Mouse (Mus musculus) heart, embryonic 12.5 days (tissue): Measurements from ENCODE around the gene Ly6g6c. TPM values are rescaled to one million over a fixed set of nuclear protein-coding genes. Genes with fewer than 3 reads are reported as not detected.

Experiments used
- ATAC-seq: fragments of 200-750 bp; cut with Nextera tagmentation; 2 replicates; pipeline ENCODE4 v1.8.0; 2017; ENCODE audit warnings: moderate TSS enrichment, moderate library complexity; ENCODE audit not compliant: insufficient number of reproducible peaks, low FRiP score
- H3K27ac ChIP-seq: fragments of 300-500 bp; sonication (generic); 2 replicates; pipeline ENCODE4 v1.5.1; 2016; ENCODE audit warnings: mild to moderate bottlenecking, moderate library complexity; ENCODE audit not compliant: poor library complexity, severe bottlenecking
- H3K27me3 ChIP-seq: fragments of 300-500 bp; sonication (generic); replicated peaks from 2 replicates; pipeline ENCODE4 v1.6.1; 2016; ENCODE audit warnings: mild to moderate bottlenecking, moderate library complexity
- H3K36me3 ChIP-seq: fragments of 300-500 bp; sonication (generic); 2 replicates; pipeline ENCODE4 v1.6.1; 2016; ENCODE audit warnings: mild to moderate bottlenecking, moderate library complexity
- H3K4me1 ChIP-seq: fragments of 300-500 bp; sonication (generic); replicated peaks from 2 replicates; pipeline ENCODE4 v1.6.1; 2016; ENCODE audit warnings: mild to moderate bottlenecking
- H3K4me2 ChIP-seq: fragments of 300-500 bp; sonication (generic); 2 replicates; pipeline ENCODE4 v1.6.1; 2016; ENCODE audit warnings: mild to moderate bottlenecking, moderate library complexity
- H3K4me3 ChIP-seq: fragments of 300-500 bp; sonication (generic); 2 replicates; pipeline ENCODE4 v1.5.1; 2016; ENCODE audit warnings: mild to moderate bottlenecking
- H3K9ac ChIP-seq: fragments of 300-500 bp; sonication (generic); 2 replicates; pipeline ENCODE4 v1.6.1; 2016; ENCODE audit warnings: mild to moderate bottlenecking, moderate library complexity
- H3K9me3 ChIP-seq: fragments of 300-500 bp; sonication (generic); replicated peaks from 2 replicates; pipeline ENCODE4 v1.6.1; 2016; ENCODE audit warnings: mild to moderate bottlenecking, moderate library complexity
- WGBS: fragments of 180-500 bp; shearing (Covaris S2); methylation state at CpG from one replicate; pipeline ENCODE4 v1.1.7; 2016; 5-methylcytosine and 5-hydroxymethylcytosine counted together
- polyA plus RNA-seq: library from polyadenylated mRNA; unstranded; fragments of >200 nt; fragmentation: Nextera tagmentation; extraction: Ambion mirVana; gene quantifications from 2 replicates; pipeline ENCODE4 v1.2.1, GENCODE M21; 2016

The Ly6g6c gene
- polyA plus RNA-seq, 1 experiment from 2014 or later = 0.27 TPM

DNA sequence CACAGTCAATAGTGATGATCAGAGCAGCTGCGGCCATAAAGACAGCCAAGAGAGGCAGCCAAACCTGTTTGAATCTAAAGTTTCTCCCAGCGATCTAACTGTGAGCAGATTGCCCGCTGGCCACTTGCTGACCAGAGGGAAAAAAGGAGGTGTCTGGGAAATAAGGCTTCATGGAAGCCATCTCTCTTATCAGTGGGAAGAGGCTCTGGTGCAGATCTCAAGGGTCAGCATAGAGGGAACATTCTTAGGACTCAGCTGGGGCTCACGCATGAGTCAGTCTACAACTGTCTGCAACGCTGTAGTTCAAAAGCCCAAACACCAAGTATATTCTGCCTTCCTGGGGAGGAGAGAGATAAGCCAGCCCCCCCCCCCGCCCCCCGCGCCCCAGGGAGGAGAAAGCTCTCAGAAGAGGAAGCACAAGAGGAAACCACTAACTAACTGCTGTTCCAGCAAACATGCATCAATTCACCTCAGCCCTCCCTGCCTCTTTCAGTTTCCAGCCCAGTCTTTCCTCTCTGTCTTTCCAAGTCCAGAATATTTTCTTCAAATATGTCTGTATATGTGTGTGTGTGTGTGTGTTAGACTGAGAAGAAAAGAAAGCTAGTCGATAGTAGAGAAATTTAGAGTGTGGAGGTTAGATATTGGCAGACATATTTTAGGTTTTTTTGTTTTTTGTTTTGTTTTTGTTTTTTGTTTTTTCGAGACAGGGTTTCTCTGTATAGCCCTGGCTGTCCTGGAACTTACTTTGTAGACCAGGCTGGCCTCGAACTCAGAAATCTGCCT is 16.8 kb upstream of the Ly6g6c start:
- H3K27me3 ChIP-seq = no peaks in the 10 kb centered on the region

DNA sequence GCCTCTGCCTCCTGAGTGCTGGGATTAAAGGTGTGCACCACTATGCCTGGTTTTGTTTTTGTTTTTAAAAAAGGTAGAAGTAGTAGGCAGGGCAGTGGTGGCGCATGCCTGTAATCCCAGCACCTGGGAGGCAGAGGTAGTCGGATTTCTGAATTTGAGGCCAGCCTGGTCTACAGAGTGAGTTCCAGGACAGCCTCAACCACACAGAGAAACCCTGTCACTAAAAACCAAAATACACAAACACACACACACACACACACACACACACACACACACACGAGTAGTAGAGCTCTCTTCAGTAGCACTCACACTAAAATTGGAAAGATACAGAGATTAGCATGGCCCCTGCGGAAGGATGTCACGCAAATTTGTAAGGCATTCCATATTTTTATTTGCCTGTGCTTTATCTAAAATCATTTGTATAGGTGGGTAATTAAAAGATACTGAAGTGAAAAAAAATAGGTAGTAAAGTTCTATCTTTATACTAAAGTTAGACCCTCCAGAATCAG is 16.2 kb upstream of the Ly6g6c start:
- Histone ChIP-seq H3K9ac (peak overlapping the region; percentile 94; the same call in 1 of the 2 replicates), H3K36me3 (peaks cover 18% of the 10 kb centered on the region), H3K4me2 (peak overlapping the region; percentile 88), H3K27ac (peak overlapping the region; percentile 99), H3K9me3 (no peaks in the 10 kb centered on the region; the same call in 1 of the 2 replicates), H3K4me3 (peak overlapping the region; percentile 75; the same call in 1 of the 2 replicates), H3K27me3 (no peaks in the 10 kb centered on the region), H3K4me1 (peaks cover 62% of the 10 kb centered on the region)
- ATAC-seq = no peak
- 61% methylated on average over 5 of the region's 5 CpGs for WGBS

More for the DNA sequence above, 16.8 kb upstream of the Ly6g6c start:
- Histone ChIP-seq H3K9me3 (no peaks in the 10 kb centered on the region), H3K9ac (peak overlapping the region; percentile 49; the same call in 1 of the 2 replicates), H3K27ac (peak overlapping the region; percentile 99), H3K4me3 (0 out of 2 replicates have a peak overlapping the region, but pooled peaks have one; percentile 17), H3K4me1 (peaks cover 62% of the 10 kb centered on the region), H3K36me3 (peaks cover 12% of the 10 kb centered on the region), H3K4me2 (peak overlapping the region; percentile 88)
- WGBS = 20% methylated on average over 11 of the region's 11 CpGs
- ATAC-seq = no peak

DNA sequence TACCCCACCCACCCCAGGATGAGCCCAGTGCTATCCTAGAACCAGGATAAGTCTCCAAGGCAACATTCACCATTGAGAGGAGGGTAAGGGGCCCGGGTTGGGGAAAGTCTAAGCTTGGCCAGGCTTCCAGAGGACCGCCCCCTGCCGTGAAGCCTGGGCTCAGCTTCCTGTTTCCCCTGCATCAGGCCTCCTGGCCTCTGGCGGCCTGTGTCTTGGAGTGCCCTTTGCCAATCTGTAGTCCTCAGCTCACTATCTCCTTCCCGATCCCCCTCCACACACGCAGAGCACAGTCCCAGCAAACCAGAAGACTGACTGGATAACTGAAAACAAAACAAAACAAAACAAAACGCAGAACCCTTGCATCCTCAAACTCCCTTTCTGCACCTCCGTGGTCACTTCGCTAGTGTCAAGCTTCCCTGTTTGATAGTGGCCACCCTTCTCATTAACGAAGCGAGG is 15.6 kb upstream of the Ly6g6c start, which contains the start of gene Clic1:
Gene Clic1 (plus strand): TSS at position 406 of the 456 bp plus-strand sequence.
- H3K9ac ChIP-seq = peak within 1 kb of the TSS; percentile 94
- H3K27ac ChIP-seq = peak within 1 kb of the TSS; percentile 99
- H3K9me3 ChIP-seq = no peaks in the 10 kb centered on the region; the same call in 1 of the 2 replicates
- peak within 1 kb of the TSS; percentile 75 for H3K4me3 ChIP-seq
- ATAC-seq = peak; percentile 37
- under 1% methylated on average over 11 of the region's 11 CpGs for WGBS
- H3K4me1 ChIP-seq = peaks cover 57% of the 10 kb centered on the region
- no peaks in the 10 kb centered on the region for H3K27me3 ChIP-seq
- H3K4me2 ChIP-seq = peak within 1 kb of the TSS; percentile 88
- H3K36me3 ChIP-seq = peaks cover 24% of the 10 kb centered on the region

DNA sequence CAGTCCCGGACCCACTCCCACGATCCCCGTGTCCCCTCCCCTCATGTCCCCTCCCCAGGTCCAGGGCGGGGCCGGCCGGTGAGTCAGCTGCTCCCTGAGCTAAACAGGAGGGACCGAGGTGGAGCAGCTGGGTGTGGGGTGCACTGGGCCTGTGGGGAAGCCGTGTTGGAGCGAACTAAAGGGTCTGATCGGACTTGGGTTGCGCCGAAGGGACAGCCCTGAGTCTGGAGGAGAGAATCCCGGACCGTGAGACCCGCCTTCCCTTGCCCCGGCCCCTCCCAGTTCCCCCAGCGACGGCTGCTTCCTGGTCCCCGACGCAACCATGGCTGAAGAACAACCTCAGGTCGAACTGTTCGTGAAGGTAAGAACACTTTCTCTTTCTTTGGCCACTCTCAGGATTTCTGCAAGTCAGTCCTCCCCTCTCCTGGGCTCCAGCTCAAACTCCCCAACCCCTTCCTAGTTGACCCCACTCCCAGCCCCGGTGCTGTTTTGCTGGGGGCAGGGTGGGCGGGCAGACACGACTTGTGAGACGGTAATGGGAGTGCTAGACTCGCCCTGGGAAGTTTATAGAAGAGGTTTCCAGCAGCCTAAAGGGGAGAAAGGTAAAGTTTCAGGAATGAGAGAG is 14.9 kb upstream of the Ly6g6c start:
- Histone ChIP-seq H3K4me2 (peak overlapping the region; percentile 88), H3K27ac (peak overlapping the region; percentile 99), H3K27me3 (no peaks in the 10 kb centered on the region), H3K4me3 (peak overlapping the region; percentile 75), H3K4me1 (peaks cover 54% of the 10 kb centered on the region), H3K9me3 (no peaks in the 10 kb centered on the region; the same call in 1 of the 2 replicates), H3K9ac (peak overlapping the region; percentile 94), H3K36me3 (peaks cover 30% of the 10 kb centered on the region)
- 1% methylated on average over 27 of the region's 27 CpGs for WGBS
- ATAC-seq = peak; percentile 60

DNA sequence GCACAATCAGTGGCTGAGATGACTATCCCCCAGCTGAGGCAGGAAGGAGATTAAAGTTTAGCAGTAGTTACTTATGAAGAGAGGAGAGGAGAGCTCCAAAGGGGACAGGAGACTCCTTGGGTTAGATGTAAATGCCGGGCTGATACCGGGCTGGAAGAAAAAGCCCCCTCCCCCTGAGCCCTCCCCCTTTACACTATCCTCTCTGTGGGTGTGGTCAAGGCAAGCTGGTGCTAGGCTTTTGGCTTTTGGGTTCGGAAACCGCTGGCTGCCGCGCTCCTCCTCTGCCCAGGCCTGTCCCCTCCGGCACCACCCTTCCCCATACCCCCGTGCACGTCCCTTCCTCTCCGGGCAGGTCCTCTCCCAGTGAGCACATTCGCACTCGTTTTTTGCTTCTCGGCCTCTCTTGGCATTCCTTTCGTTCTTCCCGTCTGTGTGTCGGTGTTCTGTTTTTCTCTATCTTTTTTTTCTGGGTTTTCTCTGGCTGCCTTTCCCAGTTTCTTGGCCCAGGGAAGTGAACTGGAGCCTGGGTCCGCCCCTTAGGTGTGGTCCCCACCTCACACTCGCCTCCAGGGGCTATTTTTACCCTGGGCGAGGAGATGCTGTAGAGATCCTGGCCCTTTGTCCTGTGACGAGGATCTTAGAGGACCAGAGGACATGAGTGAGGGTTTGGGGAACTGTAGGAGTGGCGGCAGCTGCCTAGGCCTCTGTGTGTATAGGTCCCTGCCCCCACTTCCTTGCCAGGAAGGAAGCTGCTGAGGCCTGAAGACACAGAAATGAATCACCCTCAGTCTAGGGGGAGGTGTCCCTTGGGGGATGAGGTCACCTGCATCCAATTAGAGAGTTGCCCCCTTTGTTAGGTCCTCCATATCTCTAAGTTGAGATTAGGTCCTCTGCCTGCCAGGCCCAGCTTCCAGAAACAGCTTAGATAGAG is 13.8 kb upstream of the Ly6g6c start:
- Histone ChIP-seq H3K36me3 (peaks cover 41% of the 10 kb centered on the region), H3K9me3 (no peaks in the 10 kb centered on the region; the same call in 1 of the 2 replicates), H3K27ac (peak overlapping the region; percentile 99), H3K4me3 (peak overlapping the region; percentile 75), H3K4me2 (peak overlapping the region; percentile 88), H3K4me1 (peaks cover 45% of the 10 kb centered on the region), H3K9ac (peak overlapping the region; percentile 94), H3K27me3 (no peaks in the 10 kb centered on the region)
- ATAC-seq = peak; percentile 80
- WGBS = under 1% methylated on average over 21 of the region's 21 CpGs

DNA sequence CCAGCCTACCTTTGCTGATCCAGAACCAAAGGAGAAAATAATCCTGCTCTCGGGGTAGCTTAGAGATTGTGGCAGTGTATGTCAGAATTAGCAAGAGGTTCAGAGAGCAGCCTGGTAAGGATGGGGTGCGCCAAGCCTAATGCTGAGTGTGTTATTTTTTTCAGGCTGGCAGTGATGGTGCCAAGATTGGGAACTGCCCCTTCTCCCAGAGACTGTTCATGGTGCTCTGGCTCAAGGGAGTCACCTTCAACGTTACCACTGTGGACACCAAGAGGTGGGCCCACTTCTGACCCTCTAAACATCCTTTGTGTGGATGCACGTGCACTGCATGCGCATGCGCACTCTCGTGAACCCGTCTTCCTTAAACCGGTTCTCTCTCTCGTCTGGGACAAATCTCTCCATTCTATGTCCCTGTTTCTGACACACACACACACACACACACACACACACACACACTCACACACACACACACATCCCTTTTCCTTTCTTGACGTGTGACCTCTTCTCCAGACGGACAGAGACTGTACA is 12.9 kb upstream of the Ly6g6c start:
- peak overlapping the region; percentile 88 for H3K4me2 ChIP-seq
- peak overlapping the region; percentile 99 for H3K27ac ChIP-seq
- no peak for ATAC-seq
- H3K9me3 ChIP-seq = no peaks in the 10 kb centered on the region; the same call in 1 of the 2 replicates
- peak overlapping the region; percentile 75 for H3K4me3 ChIP-seq
- 68% methylated on average over 12 of the region's 12 CpGs for WGBS
- peaks cover 41% of the 10 kb centered on the region for H3K4me1 ChIP-seq
- peaks cover 48% of the 10 kb centered on the region for H3K36me3 ChIP-seq
- no peaks in the 10 kb centered on the region for H3K27me3 ChIP-seq
- peak overlapping the region; percentile 94 for H3K9ac ChIP-seq

DNA sequence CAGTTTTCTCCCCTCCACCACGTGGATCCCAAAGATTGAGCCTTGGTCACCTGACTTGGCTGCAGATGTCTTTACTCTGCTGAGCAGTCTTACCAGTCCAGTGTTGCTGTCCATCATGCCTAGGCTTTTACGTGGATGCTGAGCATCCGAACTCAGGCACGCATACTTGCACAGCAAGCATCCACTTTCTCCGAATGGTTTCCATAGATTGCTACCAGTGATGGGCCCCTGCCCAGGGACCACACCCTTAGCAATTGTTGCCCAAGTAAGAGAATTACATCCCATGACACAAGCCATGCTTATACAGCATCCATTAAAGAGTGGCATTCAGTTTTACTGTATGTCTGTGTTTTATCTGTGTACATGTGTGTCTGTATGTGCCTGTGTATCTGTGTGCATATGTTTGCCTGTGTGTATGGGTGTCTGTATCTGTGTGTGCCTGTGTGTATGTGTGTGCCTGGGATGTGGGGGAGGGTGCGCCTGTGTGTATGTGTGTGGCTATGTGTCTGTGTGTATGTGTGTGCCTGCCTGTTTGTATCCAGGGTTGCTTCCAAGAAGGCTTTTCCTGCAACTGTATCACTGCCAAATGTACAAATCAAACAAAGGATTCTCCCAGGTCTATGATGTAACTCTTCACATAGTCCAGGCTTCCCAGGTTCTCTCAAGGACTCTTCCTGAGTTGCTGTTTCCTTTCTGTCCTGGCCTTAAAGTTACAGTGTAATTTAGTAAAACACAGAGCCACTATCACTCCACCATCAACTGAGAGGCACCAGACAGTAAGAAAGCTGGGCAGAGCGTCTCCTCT is 9.3 kb upstream of the Ly6g6c start:
- Histone ChIP-seq H3K4me1 (peaks cover 37% of the 10 kb centered on the region), H3K4me2 (no peak overlapping the region), H3K9ac (no peak overlapping the region), H3K9me3 (no peaks in the 10 kb centered on the region; the same call in 1 of the 2 replicates), H3K27me3 (no peaks in the 10 kb centered on the region), H3K36me3 (peaks cover 69% of the 10 kb centered on the region), H3K4me3 (no peak overlapping the region), H3K27ac (no peak overlapping the region)
- 86% methylated on average over 7 of the region's 7 CpGs for WGBS
- ATAC-seq = no peak

DNA sequence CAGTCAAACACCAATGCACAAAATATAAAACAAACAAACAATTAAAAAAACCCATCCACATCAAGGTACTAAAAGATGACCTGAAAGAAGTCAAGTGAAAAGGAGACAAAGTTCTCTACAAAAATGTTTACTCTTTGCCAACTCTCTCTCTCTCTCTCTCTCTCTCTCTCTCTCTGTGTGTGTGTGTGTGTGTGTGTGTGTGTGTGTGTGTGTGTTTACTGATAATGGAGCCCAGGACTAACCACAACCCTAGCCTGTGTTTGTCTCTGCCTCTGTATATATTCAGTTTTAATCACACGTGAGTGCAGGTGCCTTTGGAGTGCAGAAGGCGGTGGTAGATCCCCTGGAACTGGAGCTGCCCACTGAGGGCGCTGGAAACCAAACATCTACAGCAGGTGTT is 8.1 kb upstream of the Ly6g6c start:
- WGBS = 74% methylated on average over 3 of the region's 3 CpGs
- Histone ChIP-seq H3K9ac (peak overlapping the region; percentile 8; the same call in 1 of the 2 replicates), H3K27me3 (no peaks in the 10 kb centered on the region), H3K9me3 (no peaks in the 10 kb centered on the region; the same call in 1 of the 2 replicates), H3K36me3 (peaks cover 79% of the 10 kb centered on the region), H3K4me2 (no peak overlapping the region), H3K27ac (no peak overlapping the region), H3K4me1 (peaks cover 35% of the 10 kb centered on the region), H3K4me3 (no peak overlapping the region)
- ATAC-seq = no peak

DNA sequence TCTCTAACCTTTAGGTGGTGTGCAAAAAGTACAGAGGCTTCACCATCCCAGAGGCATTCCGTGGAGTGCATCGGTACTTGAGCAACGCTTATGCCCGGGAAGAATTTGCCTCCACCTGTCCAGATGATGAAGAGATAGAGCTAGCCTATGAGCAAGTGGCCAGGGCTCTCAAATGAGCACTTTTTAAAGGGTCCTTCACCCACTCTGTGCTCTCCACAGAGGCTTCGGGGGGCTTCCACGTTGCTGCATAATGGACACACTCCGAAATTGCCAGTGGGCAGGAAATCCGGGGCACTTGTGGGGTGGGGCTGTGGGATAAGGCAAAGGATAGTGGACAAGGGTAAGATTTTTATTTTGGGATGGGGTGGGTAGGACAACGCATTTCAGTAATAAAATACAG is 6.9 kb upstream of the Ly6g6c start:
- whole genome bisulfite sequencing = 63% methylated on average over 9 of the region's 9 CpGs
- 0 out of 2 replicates have a peak overlapping the region, but pooled peaks have one; percentile 3 for H3K9ac ChIP-seq
- peaks cover 7% of the 10 kb centered on the region; the same call in 1 of the 2 replicates for H3K27me3 ChIP-seq
- no peak for ATAC-seq
- H3K4me2 ChIP-seq = peak overlapping the region; percentile 96
- 0 out of 2 replicates have a peak overlapping the region, but pooled peaks have one; percentile 76 for H3K4me3 ChIP-seq
- peak overlapping the region; percentile 95 for H3K27ac ChIP-seq
- no peaks in the 10 kb centered on the region; the same call in 1 of the 2 replicates for H3K9me3 ChIP-seq
- peaks cover 80% of the 10 kb centered on the region for H3K36me3 ChIP-seq
- H3K4me1 ChIP-seq = peaks cover 25% of the 10 kb centered on the region
